Mouse (Mus musculus): ENCODE measurements around the gene Ppp1r1c.

Gene Ppp1r1c

DNA sequence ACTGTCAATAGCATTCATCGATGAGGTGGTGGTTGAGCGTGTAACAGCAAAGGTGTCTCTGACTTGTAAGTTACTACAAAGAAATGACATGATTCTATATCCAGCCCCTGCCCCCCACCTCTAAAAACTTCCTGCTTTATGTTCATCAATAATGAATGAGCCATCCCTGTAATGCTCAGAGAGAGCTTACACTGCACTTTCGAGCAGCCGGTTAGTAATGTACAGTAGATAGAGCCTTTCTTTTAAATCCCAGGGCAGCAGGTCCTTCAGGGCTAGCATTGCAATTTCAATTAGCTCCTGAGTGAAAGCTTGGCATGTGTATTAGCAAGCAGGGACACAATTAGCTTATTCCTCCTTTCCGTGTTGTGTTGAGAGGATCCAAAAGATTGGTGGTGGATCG lies at the start of gene Ppp1r1c:
Gene Ppp1r1c, plus strand, starts transcription at position 206 of the 400 bp plus-strand sequence.
- no peak for DNase-seq (ENCODE audit: low spot score)

GRCm38 (mm10) chr2:79660417-79661185 lies 47.0 kb upstream of the Ppp1r1c start:
- no peak for DNase-seq (ENCODE audit: low spot score)

DNA sequence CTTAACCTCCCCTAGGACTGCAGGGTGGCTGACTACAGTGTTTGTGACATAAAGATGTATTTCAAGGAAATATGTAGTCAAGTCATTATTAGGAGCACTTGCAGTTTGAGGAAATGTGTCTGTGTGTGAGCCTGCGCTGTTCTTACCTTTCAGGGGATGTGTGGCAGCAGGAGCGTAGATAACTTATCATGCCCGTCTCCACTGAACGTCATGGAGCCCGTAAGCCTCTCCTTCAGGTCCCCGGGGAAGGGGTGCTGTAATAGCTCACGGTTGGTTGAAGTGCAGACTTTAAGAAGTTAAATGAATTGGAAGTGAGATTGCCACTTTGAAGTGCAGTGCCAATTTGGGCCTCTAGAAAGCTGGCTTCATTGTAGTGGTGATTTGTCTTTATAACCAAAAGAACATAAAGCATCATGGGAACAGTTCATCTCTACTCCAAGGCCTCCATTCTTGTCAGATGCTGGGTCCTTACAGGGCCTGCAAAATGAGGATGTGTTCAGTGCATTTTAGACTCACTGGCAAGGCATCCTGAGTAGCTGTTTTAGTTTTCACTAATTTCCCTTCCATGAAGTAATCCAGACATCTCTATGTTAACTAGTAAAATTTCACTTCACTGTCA lies 46.0 kb upstream of the Ppp1r1c start:
- DNase-seq (ENCODE audit: low spot score), result no peak

GRCm38 (mm10) chr2:79664532-79665286 lies 42.9 kb upstream of the Ppp1r1c start:
- DNase-seq (ENCODE audit: low spot score), result no peak

DNA sequence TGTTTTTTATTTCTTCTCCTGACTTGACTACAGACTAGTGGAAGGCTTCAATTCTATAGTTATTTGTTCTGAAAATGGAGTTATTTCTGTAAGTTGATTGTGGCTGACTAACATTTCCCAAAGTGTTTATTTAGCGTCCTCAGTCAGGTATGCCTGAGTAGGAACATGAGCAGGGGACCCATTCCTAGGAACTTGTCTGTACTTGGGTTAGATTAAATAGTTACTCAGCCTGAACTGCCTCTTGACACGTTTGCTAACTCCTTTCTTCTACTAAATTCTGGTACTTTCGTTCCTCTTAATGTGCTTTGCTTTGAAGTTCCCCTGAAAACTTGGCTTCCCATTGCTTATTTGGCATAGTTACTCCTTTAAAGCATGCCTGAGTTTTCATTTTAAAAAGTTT lies 42.1 kb upstream of the Ppp1r1c start:
- no peak for DNase-seq (ENCODE audit: low spot score)

DNA sequence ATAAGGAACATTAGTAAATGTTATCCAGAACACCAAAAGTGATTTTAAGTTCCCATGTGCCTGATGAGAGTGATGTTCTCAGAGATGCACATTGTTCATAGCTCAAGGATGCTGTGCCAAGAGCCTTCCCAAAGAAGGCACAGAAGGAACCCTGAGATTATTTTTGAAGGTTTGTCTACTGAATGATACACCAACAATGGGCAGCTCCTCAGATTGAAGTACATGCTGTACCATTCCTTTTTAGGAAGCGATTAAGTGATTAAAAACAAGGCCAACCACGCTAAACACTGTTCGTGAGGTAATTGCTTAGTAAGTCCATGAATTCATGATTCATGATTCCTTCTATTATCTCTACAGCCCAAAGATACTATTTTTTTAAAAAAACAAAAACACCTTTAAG lies 32.3 kb upstream of the Ppp1r1c start:
- DNase-seq (ENCODE audit: low spot score), result no peak

DNA sequence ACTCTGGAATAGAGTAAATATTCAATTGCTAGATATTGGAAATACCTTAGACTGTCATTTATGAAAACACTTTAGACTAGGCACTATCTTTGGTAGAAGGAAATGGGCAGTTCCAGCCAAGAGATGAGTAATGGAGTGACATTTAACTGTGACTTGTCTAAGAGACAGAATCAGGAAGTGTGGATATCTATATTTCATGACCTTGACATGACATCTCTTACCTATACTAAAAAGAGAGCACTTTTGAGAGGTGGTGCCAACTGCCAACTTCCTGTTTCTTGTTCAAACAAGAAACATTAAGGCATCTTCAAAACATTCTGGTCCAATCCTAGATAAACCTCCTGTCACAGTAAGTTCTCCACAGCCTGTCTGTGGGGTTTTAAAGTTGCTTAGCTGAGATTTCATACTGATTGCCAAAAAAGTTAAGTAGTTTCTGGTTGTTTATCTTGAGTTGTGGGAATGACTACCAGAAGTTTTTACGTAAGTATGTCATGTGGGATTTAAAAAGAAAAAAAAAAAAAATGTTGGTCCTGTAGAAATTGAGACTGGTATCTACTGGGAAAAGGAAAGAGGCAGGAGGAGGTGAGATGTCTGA lies 29.8 kb upstream of the Ppp1r1c start:
- DNase-seq (ENCODE audit: low spot score), result no peak

GRCm38 (mm10) chr2:79681672-79682071 lies 25.9 kb upstream of the Ppp1r1c start:
- no peak for DNase-seq (ENCODE audit: low spot score)

- no peak for DNase-seq (ENCODE audit: low spot score)
Measured at GRCm38 (mm10) chr2:79683258-79683657, 24.3 kb upstream of the Ppp1r1c start.

DNA sequence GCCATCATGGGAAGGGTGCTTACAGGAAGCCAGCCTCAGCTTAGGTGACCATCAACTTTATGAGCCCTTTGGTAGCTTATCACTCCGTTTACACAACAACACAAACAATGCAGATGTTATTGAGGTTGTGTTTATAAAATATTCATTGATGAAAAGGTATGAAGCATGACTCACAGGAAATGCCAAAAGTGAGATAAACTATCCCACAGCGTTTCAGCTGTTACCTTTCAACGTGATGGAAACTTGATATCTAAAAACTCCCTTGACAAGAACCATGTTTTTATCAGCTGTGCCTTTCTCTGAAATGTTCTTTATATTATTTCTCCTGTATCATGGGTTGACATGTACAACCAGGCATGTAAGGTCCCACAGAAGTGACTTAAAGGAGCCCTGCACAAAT lies 16.7 kb upstream of the Ppp1r1c start:
- DNase-seq (ENCODE audit: low spot score), result no peak

- DNase-seq (ENCODE audit: low spot score), result no peak
Measured at GRCm38 (mm10) chr2:79695190-79695589, 12.4 kb upstream of the Ppp1r1c start.

DNA sequence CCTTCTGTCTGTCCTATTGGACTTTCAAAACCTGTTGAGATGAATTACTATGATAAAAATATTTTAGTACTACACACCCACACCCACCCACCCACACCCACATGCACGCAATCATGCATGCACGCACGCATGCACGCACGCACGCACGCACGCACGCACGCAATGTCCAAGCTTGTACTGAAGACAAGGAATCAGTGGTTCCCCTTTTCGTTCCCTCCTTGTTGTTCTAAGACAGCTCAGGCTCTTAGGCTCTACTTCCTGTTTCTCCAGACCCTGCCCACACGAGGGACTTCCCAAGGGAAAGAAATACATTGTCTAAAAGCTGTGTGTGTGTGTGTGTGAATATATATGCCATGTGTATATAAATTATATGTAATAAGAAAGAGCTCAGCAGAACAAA lies 11.6 kb upstream of the Ppp1r1c start:
- DNase-seq (ENCODE audit: low spot score), result no peak

DNA sequence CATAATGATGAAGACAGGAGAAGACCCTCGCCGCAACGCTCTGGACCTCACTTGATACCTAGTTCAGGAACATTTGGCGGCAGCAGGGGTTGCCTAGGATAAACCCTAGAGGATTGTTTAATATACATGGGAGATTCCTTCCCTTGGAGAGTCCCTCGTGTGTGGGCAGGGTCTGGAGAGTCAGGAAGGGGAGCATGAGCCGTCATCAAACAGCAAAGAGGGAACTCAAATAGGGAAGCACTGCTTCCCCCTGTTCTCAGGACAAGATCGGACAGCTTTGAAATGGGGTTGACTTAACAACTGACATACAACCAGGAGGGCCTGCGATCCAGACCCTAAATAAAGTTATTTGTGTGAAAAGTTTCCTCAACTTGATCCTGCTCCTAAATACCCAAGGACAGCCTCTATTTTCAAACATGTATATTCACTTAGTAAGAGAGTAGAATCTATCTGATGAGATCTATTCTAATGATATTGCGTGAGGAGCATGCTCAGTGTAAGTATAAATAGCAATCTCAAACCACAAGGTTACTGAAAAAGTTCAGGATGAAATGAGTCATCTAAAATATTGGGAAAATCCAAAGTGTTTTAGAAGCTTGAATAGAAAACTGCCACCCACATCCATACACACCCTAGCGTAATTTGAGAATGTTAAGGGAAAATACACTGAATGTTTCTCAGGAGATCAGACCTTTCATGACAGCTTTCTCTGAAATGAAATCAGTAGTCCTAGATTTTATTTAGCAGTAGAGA lies 10.9 kb upstream of the Ppp1r1c start:
- no peak for DNase-seq (ENCODE audit: low spot score)

- DNase-seq (ENCODE audit: low spot score), result no peak
Measured at GRCm38 (mm10) chr2:79698166-79698565, 9.4 kb upstream of the Ppp1r1c start.

- no peak for DNase-seq (ENCODE audit: low spot score)
Measured at GRCm38 (mm10) chr2:79704773-79705172, 2.8 kb upstream of the Ppp1r1c start.

- DNase-seq (ENCODE audit: low spot score), result no peak
Measured at GRCm38 (mm10) chr2:79713662-79714091, 6.1 kb downstream of the Ppp1r1c start.

GRCm38 (mm10) chr2:79714745-79715144 lies 7.2 kb downstream of the Ppp1r1c start:
- no peak for DNase-seq (ENCODE audit: low spot score)

DNA sequence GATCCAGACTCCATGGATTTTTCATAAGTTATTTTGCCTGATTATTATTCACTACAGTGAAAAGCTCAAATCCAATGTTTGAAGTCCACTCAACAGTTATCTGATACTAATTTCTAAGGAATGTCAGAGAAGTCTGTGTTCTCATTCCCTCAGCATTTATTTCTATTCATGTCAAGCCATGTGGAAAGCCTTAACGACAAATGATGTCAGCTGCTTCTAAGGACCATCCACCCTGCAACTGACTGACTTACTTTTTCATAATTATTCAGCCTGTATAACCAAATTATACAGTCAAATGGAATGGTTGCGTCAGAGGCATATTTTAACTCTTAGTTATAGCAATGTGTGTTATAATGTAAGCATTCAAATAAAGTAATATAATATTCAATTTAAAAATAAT lies 8.3 kb downstream of the Ppp1r1c start:
- no peak for DNase-seq (ENCODE audit: low spot score)

GRCm38 (mm10) chr2:79717846-79718245 lies 10.3 kb downstream of the Ppp1r1c start:
- DNase-seq (ENCODE audit: low spot score), result no peak

DNA sequence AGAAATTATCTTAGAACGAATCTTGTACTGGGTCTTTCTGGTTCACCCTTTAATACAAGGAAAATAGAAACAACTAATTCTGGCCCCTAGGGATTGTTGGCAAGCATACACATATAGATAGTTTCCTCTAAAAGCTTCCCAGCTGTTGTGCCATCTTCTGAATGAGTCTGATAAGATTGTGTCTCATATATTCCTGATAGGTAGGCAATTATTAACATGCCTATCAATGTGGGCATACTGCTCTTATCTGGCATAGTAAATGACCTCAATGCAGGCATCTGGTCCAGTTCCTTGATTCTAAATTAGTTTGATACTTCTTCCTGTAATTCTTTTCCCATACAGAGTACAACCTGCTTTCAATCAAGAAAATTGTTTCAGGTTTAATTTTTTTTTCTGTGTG lies 14.8 kb downstream of the Ppp1r1c start:
- DNase-seq (ENCODE audit: low spot score), result no peak

DNA sequence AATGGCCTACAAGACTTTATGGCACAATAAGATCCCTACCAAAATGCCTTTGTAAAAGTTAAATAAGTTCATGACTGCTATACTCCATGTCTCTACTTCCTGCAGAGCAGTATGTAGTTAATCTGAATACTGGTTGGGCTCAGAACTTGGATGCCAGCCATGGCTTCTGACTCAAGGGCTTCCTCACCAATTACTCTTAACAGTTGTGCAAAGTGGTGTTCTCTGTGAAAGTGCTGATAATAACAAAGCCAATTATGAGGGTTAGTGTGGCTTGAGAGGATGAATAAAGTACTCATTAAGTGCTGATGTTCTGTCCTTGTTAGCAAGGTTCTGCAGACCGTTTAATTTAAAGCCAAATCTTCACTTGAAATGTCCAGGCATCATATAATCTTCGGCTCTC lies 31.4 kb downstream of the Ppp1r1c start:
- DNase-seq (ENCODE audit: low spot score), result no peak

DNA sequence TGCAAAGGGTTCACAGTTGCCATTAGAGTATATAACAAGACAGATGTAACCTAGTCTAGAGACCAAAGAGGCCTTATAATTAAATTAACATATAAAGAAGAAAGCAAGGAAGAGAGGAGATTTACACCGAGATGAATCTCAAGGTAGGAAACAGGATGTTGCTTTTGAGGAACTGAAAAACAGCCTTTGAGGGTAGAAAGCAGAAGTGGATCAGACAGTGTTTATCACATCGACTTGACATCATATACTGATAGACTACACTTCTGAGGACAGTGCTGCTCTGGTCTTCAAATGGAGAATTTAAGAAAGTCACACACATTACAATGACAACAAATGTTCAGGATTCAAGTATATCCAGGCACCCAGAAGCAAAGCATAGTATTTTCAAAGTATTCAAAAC lies 34.4 kb downstream of the Ppp1r1c start:
- DNase-seq (ENCODE audit: low spot score), result no peak

Measured in c-Kit-positive CD71-positive TER-119-positive erythroid progenitor cells, embryonic 14.5 days (primary cell).